In the genomic region with DNA sequence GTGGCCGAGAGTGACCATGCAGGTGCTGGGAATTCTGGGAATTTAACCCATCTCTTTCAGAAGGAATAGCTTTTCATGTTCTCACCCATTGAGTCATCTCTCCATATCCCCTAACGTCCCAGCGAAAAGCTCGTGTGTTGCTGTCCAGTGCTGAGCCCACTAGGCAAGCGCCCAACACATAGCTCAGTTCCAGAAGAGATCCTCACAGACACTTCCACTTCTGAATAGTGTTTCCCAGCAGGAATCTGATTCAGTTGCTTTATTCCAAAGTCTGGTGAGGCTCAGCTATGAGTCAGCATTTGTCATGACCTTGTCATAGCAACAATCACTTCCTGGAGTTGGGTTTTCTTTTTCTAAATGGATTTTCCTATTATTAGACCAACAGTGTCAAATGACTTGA, we compare ENCODE assay signal across 10 mouse cellular contexts.
DNase-seq lines count a peak whose midpoint lies in the region; ATAC-seq and TF ChIP-seq lines count a peak whose summit lies in the region.
"Had no signal": no experiment of that assay in that cellular context is flagged by ENCODE, and none has a peak within 500 bp of the region (broad histone marks: within the 10 kb centered on the region; RNA-seq: fewer than 3 reads in every experiment).

No protein-coding gene starts in this region.

- H3K36me3 ChIP-seq in heart, embryonic 11.5 days (ENCODE audit: control insufficient read depth, insufficient read depth, low read length): no peaks in the 10 kb centered on the region
- no peaks in the 10 kb centered on the region for H3K36me3 ChIP-seq in liver, adult 2 months (ENCODE audit: control insufficient read depth, insufficient read depth, low read length)
- no peaks in the 10 kb centered on the region for H3K36me3 ChIP-seq in liver, postnatal 0 days (replicated peaks; ENCODE audit: insufficient read depth, low read length)
- H3K36me3 ChIP-seq: forebrain, embryonic 10.5 days had no signal

- no peak for ATAC-seq in heart, embryonic 11.5 days (replicated peaks; ENCODE audit: insufficient number of reproducible peaks, low FRiP score, low TSS enrichment)
- no peak for ATAC-seq in liver, postnatal 0 days
- peak; percentile 91 for ATAC-seq in Patski
- no peak for ATAC-seq in granulocyte monocyte progenitor cell, adult 5-6 weeks (replicated peaks; ENCODE audit: poor library complexity, severe bottlenecking)

- H3K4me1 ChIP-seq in heart, embryonic 11.5 days (ENCODE audit: control insufficient read depth, insufficient read depth, low read length): no peaks in the 10 kb centered on the region
- H3K4me1 ChIP-seq in liver, adult 2 months (ENCODE audit: control insufficient read depth, insufficient read depth, low read length): no peaks in the 10 kb centered on the region
- H3K4me1 ChIP-seq in liver, postnatal 0 days (ENCODE audit: insufficient read depth): no peaks in the 10 kb centered on the region

- POLR2A ChIA-PET in Patski (lab: Charles Lee): no interaction called here

- no peak overlapping the region for H3K4me2 ChIP-seq in heart, embryonic 11.5 days
- H3K4me2 ChIP-seq in liver, postnatal 0 days (ENCODE audit: low read depth, low read length): no peak overlapping the region

- no peak overlapping the region for H3K27ac ChIP-seq in heart, embryonic 11.5 days (ENCODE audit: low read depth, low read length)
- no peak overlapping the region for H3K27ac ChIP-seq in liver, adult 2 months (replicated peaks; ENCODE audit: insufficient read depth, low read depth, low read length)
- no peak overlapping the region for H3K27ac ChIP-seq in liver, postnatal 0 days (ENCODE audit: low read depth)
- H3K27ac ChIP-seq: forebrain, embryonic 10.5 days had no signal

- H3K9ac ChIP-seq in heart, embryonic 11.5 days (ENCODE audit: low read depth, low read length): no peak overlapping the region
- H3K9ac ChIP-seq in liver, adult 2 months (ENCODE audit: low read depth, low read length): no peak overlapping the region
- no peak overlapping the region for H3K9ac ChIP-seq in liver, postnatal 0 days (replicated peaks)

- H3K9me3 ChIP-seq in heart, embryonic 11.5 days (replicated peaks; ENCODE audit: control insufficient read depth, low read length): no peaks in the 10 kb centered on the region
- no peaks in the 10 kb centered on the region for H3K9me3 ChIP-seq in liver, postnatal 0 days (ENCODE audit: low read length)
- H3K9me3 ChIP-seq: forebrain, embryonic 10.5 days had no signal

- DNase-seq in heart, adult 18-20 months: peak; percentile 5 to 7
- DNase-seq in liver, adult 2 months (ENCODE audit: extremely low read depth, low read depth, low spot score): peak; percentile 4
- no peak for DNase-seq in liver, postnatal 0 days
- peak; percentile 42 for DNase-seq in Patski (ENCODE audit: low read depth, low spot score)
- peak; percentile 33 for DNase-seq in kidney, postnatal 14 days
- no peak for DNase-seq in layer of hippocampus, adult 9-11 months
- DNase-seq: thymus, postnatal 36 days had no signal

- CTCF ChIA-PET in Patski (lab: Charles Lee): no interaction called here

- H3K27me3 ChIP-seq in heart, embryonic 11.5 days (ENCODE audit: control insufficient read depth, insufficient read depth, low read length): no peaks in the 10 kb centered on the region
- no peaks in the 10 kb centered on the region for H3K27me3 ChIP-seq in liver, adult 2 months (ENCODE audit: control insufficient read depth, insufficient read depth, low read length)
- no peaks in the 10 kb centered on the region for H3K27me3 ChIP-seq in liver, postnatal 0 days (ENCODE audit: insufficient read depth, low read length)
- H3K27me3 ChIP-seq in Patski: peaks cover 4% of the 10 kb centered on the region

- TF ChIP-seq POLR2A in liver, adult 2 months (IDR thresholded peaks at IDR 0.05; ENCODE audit: extremely low read depth, insufficient read depth, low read length): no peak

- no peak for TF ChIP-seq CTCF in liver, adult 2 months (IDR thresholded peaks at IDR 0.05; ENCODE audit: low read depth, low read length)
- TF ChIP-seq CTCF in liver, postnatal 0 days (IDR thresholded peaks at IDR 0.05; ENCODE audit: low read depth): no peak
- TF ChIP-seq CTCF in Patski (IDR thresholded peaks at IDR 0.05): no peak

- in situ Hi-C loops in Patski (cut with MboI; ENCODE audit: low pct_unique_long_range_greater_than_20kb): no loop called here

- no peak for TF ChIP-seq EP300 in liver, postnatal 0 days (IDR thresholded peaks at IDR 0.05; ENCODE audit: low read depth)

- WGBS in heart, embryonic 11.5 days (ENCODE audit: insufficient replicate concordance): 72% methylated on average over 5 of the region's 5 CpGs
- 73% methylated on average over 5 of the region's 5 CpGs for WGBS in liver, adult 2 months
- 72% methylated on average over 5 of the region's 5 CpGs for WGBS in liver, postnatal 0 days (ENCODE audit: insufficient replicate concordance)

- H3K79me2 ChIP-seq in liver, adult 2 months (ENCODE audit: control insufficient read depth, insufficient read depth, low read length): no peaks in the 10 kb centered on the region

- no peak overlapping the region for H3K4me3 ChIP-seq in heart, embryonic 11.5 days (ENCODE audit: low read depth, low read length)
- no peak overlapping the region for H3K4me3 ChIP-seq in liver, adult 2 months (ENCODE audit: insufficient read depth, low read depth, low read length)
- no peak overlapping the region for H3K4me3 ChIP-seq in liver, postnatal 0 days (ENCODE audit: low read depth, low read length)
- H3K4me3 ChIP-seq: forebrain, embryonic 10.5 days had no signal

Comparison
In these comparisons a context has a peak if more than half of its experiments do, and no peak if none do; other contexts are left out.
1. DNase-seq: peak in heart, adult 18-20 months (2 of 2), liver, adult 2 months (single experiment), Patski (single experiment) and kidney, postnatal 14 days (single experiment); none in liver, postnatal 0 days (single experiment) and layer of hippocampus, adult 9-11 months (single experiment).